Mouse (Mus musculus): ENCODE results near the gene Atf2. TPM values are rescaled to one million over a fixed set of nuclear protein-coding genes. Genes with fewer than 3 reads are reported as not detected.
"Not testable (repeated sequence)": the region's sequence is repeated elsewhere in the genome, so short reads cannot be mapped to it uniquely, and the experiment has no call there.

Atf2 gene
- polyA plus RNA-seq, 1 experiment: 41.4 TPM

- Histone ChIP-seq H3K27ac (ENCODE audit: control insufficient read depth, insufficient read depth, low read depth, low read length) (no peak overlapping the region), H3K4me3 (ENCODE audit: control insufficient read depth, low read depth, low read length) (no peak overlapping the region), H3K36me3 (ENCODE audit: control insufficient read depth, insufficient read depth, low read length) (no peaks in the 10 kb centered on the region), H3K27me3 (ENCODE audit: control insufficient read depth, insufficient read depth, low read length) (no peaks in the 10 kb centered on the region), H3K4me1 (ENCODE audit: control insufficient read depth, insufficient read depth, low read length) (peaks cover 3% of the 10 kb centered on the region; the same call in 1 of the 2 replicates)
- no peak for TF ChIP-seq CTCF (IDR thresholded peaks at IDR 0.05; ENCODE audit: control insufficient read depth, insufficient read depth, insufficient replicate concordance, low read depth, low read length)
- no peak for TF ChIP-seq POLR2A (IDR thresholded peaks at IDR 0.05; ENCODE audit: control insufficient read depth, low read depth, low read length)
These were observed 32.6 kb upstream of the Atf2 start for GRCm38 (mm10) chr2:73925089-73925488.

GRCm38 (mm10) chr2:73919642-73920041 lies 27.2 kb upstream of the Atf2 start:
- Histone ChIP-seq H3K27ac (ENCODE audit: control insufficient read depth, insufficient read depth, low read depth, low read length) (no peak overlapping the region), H3K4me3 (ENCODE audit: control insufficient read depth, low read depth, low read length) (no peak overlapping the region), H3K36me3 (ENCODE audit: control insufficient read depth, insufficient read depth, low read length) (no peaks in the 10 kb centered on the region), H3K4me1 (ENCODE audit: control insufficient read depth, insufficient read depth, low read length) (peaks cover 3% of the 10 kb centered on the region; the same call in 1 of the 2 replicates), H3K27me3 (ENCODE audit: control insufficient read depth, insufficient read depth, low read length) (no peaks in the 10 kb centered on the region)
- TF ChIP-seq POLR2A (IDR thresholded peaks at IDR 0.05; ENCODE audit: control insufficient read depth, low read depth, low read length): no peak
- no peak for TF ChIP-seq CTCF (IDR thresholded peaks at IDR 0.05; ENCODE audit: control insufficient read depth, insufficient read depth, insufficient replicate concordance, low read depth, low read length)

- Histone ChIP-seq H3K4me1 (ENCODE audit: control insufficient read depth, insufficient read depth, low read length) (peaks cover 9% of the 10 kb centered on the region), H3K36me3 (ENCODE audit: control insufficient read depth, insufficient read depth, low read length) (no peaks in the 10 kb centered on the region; the same call in 1 of the 2 replicates), H3K27ac (ENCODE audit: control insufficient read depth, insufficient read depth, low read depth, low read length) (no peak overlapping the region), H3K4me3 (ENCODE audit: control insufficient read depth, low read depth, low read length) (no peak overlapping the region), H3K27me3 (ENCODE audit: control insufficient read depth, insufficient read depth, low read length) (no peaks in the 10 kb centered on the region)
- TF ChIP-seq POLR2A (IDR thresholded peaks at IDR 0.05; ENCODE audit: control insufficient read depth, low read depth, low read length): no peak
- no peak for TF ChIP-seq CTCF (IDR thresholded peaks at IDR 0.05; ENCODE audit: control insufficient read depth, insufficient read depth, insufficient replicate concordance, low read depth, low read length)
These were observed 19.8 kb upstream of the Atf2 start for GRCm38 (mm10) chr2:73912264-73912663.

GRCm38 (mm10) chr2:73911175-73911700 lies 18.8 kb upstream of the Atf2 start, which contains the start of gene Atp5g3:
TSS of gene Atp5g3 (minus strand) at chr2:73911326.
- no peaks in the 10 kb centered on the region; the same call in 1 of the 2 replicates for H3K36me3 ChIP-seq (ENCODE audit: control insufficient read depth, insufficient read depth, low read length)
- H3K4me3 ChIP-seq (ENCODE audit: control insufficient read depth, low read depth, low read length): peak within 1 kb of the TSS; percentile 96
- peaks cover 9% of the 10 kb centered on the region for H3K4me1 ChIP-seq (ENCODE audit: control insufficient read depth, insufficient read depth, low read length)
- TF ChIP-seq CTCF (IDR thresholded peaks at IDR 0.05; ENCODE audit: control insufficient read depth, insufficient read depth, insufficient replicate concordance, low read depth, low read length): 0 out of 2 replicates have a peak, but pooled peaks have one; percentile 6
- peak; percentile 84 for TF ChIP-seq POLR2A (IDR thresholded peaks at IDR 0.05; ENCODE audit: control insufficient read depth, low read depth, low read length)
- H3K27me3 ChIP-seq (ENCODE audit: control insufficient read depth, insufficient read depth, low read length): no peaks in the 10 kb centered on the region
- peak within 1 kb of the TSS; percentile 91 for H3K27ac ChIP-seq (ENCODE audit: control insufficient read depth, insufficient read depth, low read depth, low read length)

GRCm38 (mm10) chr2:73910571-73911174 lies 18.2 kb upstream of the Atf2 start:
- peak overlapping the region; percentile 91 for H3K27ac ChIP-seq (ENCODE audit: control insufficient read depth, insufficient read depth, low read depth, low read length)
- H3K27me3 ChIP-seq (ENCODE audit: control insufficient read depth, insufficient read depth, low read length): no peaks in the 10 kb centered on the region
- no peaks in the 10 kb centered on the region; the same call in 1 of the 2 replicates for H3K36me3 ChIP-seq (ENCODE audit: control insufficient read depth, insufficient read depth, low read length)
- peaks cover 9% of the 10 kb centered on the region for H3K4me1 ChIP-seq (ENCODE audit: control insufficient read depth, insufficient read depth, low read length)
- peak overlapping the region; percentile 96 for H3K4me3 ChIP-seq (ENCODE audit: control insufficient read depth, low read depth, low read length)
- TF ChIP-seq POLR2A (IDR thresholded peaks at IDR 0.05; ENCODE audit: control insufficient read depth, low read depth, low read length) (no peak), CTCF (IDR thresholded peaks at IDR 0.05; ENCODE audit: control insufficient read depth, insufficient read depth, insufficient replicate concordance, low read depth, low read length) (no peak)

- TF ChIP-seq POLR2A (IDR thresholded peaks at IDR 0.05; ENCODE audit: control insufficient read depth, low read depth, low read length): no peak
- no peak for TF ChIP-seq CTCF (IDR thresholded peaks at IDR 0.05; ENCODE audit: control insufficient read depth, insufficient read depth, insufficient replicate concordance, low read depth, low read length)
- Histone ChIP-seq H3K4me1 (ENCODE audit: control insufficient read depth, insufficient read depth, low read length) (peaks cover 9% of the 10 kb centered on the region), H3K4me3 (ENCODE audit: control insufficient read depth, low read depth, low read length) (peak overlapping the region; percentile 31; the same call in 1 of the 2 replicates), H3K36me3 (ENCODE audit: control insufficient read depth, insufficient read depth, low read length) (no peaks in the 10 kb centered on the region; the same call in 1 of the 2 replicates), H3K27ac (ENCODE audit: control insufficient read depth, insufficient read depth, low read depth, low read length) (no peak overlapping the region), H3K27me3 (ENCODE audit: control insufficient read depth, insufficient read depth, low read length) (no peaks in the 10 kb centered on the region)
These were observed 16.7 kb upstream of the Atf2 start for GRCm38 (mm10) chr2:73909116-73909515.

GRCm38 (mm10) chr2:73904679-73905078 lies 12.2 kb upstream of the Atf2 start:
- H3K36me3 ChIP-seq (ENCODE audit: control insufficient read depth, insufficient read depth, low read length); H3K27ac ChIP-seq (ENCODE audit: control insufficient read depth, insufficient read depth, low read depth, low read length); H3K27me3 ChIP-seq (ENCODE audit: control insufficient read depth, insufficient read depth, low read length): not testable (repeated sequence)

More at GRCm38 (mm10) chr2:73904679-73905078, 12.2 kb upstream of the Atf2 start:
- not testable (repeated sequence) for H3K4me1 ChIP-seq (ENCODE audit: control insufficient read depth, insufficient read depth, low read length); H3K4me3 ChIP-seq (ENCODE audit: control insufficient read depth, low read depth, low read length)

Data from testis, adult 2 months (tissue).